Mouse (Mus musculus): ENCODE results near the gene Dock9. TPM values are rescaled to one million over a fixed set of nuclear protein-coding genes. Genes with fewer than 3 reads are reported as not detected.

Dock9 gene
- total and polyA plus RNA-seq, 2 experiments from 2014 or later = 14.0 to 68.8 TPM

DNA sequence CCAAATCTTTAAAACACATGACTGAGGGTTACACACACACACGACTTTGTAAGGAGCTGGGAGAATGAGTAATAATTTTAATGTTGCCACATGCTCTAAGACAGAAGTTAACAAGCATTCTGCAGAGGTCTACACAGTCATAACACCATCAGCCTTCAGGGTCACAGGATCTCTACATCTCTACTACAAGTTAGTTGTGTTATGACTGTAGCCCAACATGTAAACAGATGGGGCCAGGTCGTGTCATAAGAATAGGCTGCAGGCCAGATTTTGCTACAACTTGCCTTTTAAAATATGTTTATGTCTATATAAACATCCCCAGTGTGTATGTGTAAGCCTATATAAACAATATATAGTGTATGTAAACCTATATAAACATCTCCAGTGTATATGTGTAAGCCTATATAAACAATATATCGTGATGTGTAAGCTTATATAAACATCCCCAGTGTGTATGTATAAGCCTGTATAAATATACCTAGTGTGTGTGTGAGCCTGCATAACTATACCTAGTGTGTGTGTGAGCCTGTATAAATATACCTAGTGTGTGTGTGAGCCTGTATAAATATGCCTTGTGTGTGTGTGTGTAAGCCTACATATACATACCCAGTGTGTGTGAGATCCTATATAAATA, 130.9 kb downstream of the Dock9 start:
- H3K9ac ChIP-seq (replicated peaks; ENCODE audit: low read length, poor library complexity, severe bottlenecking) = no peak overlapping the region
- WGBS = 79% methylated on average over 3 of the region's 3 CpGs
- no peaks in the 10 kb centered on the region for H3K27me3 ChIP-seq (ENCODE audit: insufficient read depth, low read length)
- H3K4me2 ChIP-seq (ENCODE audit: low read depth, low read length, poor library complexity, severe bottlenecking) = no peak overlapping the region
- H3K36me3 ChIP-seq (ENCODE audit: insufficient read depth, low read length) = no peaks in the 10 kb centered on the region
- H3K27ac ChIP-seq (ENCODE audit: low read depth, low read length) = no peak overlapping the region
- H3K9me3 ChIP-seq (ENCODE audit: low read length) = no peaks in the 10 kb centered on the region
- DNase-seq (ENCODE audit: low spot score) = no peak
- TF ChIP-seq CTCF (IDR thresholded peaks at IDR 0.05) = no peak
- no peak overlapping the region for H3K4me3 ChIP-seq (ENCODE audit: low read depth, low read length)
- no peaks in the 10 kb centered on the region for H3K4me1 ChIP-seq (ENCODE audit: insufficient read depth, low read length)
- ATAC-seq (ENCODE audit: low FRiP score) = no peak

DNA sequence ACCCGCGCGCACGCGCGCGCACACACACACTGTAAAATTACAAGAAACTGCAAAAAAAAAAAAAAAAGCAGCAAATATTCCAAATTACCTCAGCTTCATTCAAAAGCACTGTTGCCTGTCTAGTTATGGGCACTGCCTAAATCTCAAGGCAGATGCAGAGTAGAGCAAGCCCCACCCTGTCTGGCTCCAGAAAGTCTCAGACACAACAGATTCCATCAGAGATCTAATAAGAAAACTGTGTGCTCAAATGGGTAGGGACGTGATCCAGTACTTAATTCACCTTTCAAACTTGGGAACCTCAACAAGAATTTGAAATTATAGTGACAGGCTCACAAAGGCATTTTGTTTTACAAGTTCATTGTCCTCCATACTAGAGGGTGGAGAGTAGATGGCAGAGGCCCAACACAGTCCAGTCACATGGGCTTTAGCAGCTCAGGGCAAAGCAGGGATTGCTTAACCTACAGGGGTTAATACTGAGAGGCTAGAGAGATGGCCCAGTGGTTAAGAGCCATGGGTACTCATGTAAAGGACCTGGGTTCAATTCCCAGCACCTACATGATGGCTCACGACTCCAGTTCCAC, 131.9 kb downstream of the Dock9 start:
- no peak overlapping the region for H3K9ac ChIP-seq (replicated peaks; ENCODE audit: low read length, poor library complexity, severe bottlenecking)
- no peaks in the 10 kb centered on the region for H3K9me3 ChIP-seq (ENCODE audit: low read length)
- TF ChIP-seq CTCF (IDR thresholded peaks at IDR 0.05) = no peak
- no peaks in the 10 kb centered on the region for H3K4me1 ChIP-seq (ENCODE audit: insufficient read depth, low read length)
- no peaks in the 10 kb centered on the region for H3K27me3 ChIP-seq (ENCODE audit: insufficient read depth, low read length)
- no peak for DNase-seq (ENCODE audit: low spot score)
- H3K27ac ChIP-seq (ENCODE audit: low read depth, low read length) = no peak overlapping the region
- no peak for ATAC-seq (ENCODE audit: low FRiP score)
- H3K4me2 ChIP-seq (ENCODE audit: low read depth, low read length, poor library complexity, severe bottlenecking) = no peak overlapping the region
- 92% methylated on average over 9 of the region's 9 CpGs for WGBS
- H3K36me3 ChIP-seq (ENCODE audit: insufficient read depth, low read length) = no peaks in the 10 kb centered on the region
- H3K4me3 ChIP-seq (ENCODE audit: low read depth, low read length) = no peak overlapping the region

DNA sequence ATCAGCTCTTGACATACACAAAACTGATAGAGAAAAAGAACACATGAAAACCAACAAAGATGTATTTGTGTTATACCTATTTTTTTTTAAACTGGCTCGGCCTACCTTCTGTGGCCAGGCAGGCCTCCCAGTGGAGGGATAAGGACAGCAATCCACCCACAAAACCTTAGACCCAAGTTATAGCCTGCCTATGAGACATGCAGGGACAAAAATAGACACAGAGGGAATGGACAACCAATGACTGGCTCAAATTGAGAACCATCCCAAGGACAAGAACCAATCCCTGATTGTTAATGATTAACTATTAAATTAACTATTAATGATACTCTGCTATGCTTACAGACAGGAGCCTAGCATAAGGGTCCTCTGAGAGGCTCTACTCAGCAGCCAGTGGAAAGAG, 133.7 kb downstream of the Dock9 start:
- ATAC-seq (ENCODE audit: low FRiP score) (no peak), DNase-seq (ENCODE audit: low spot score) (no peak)
- Histone ChIP-seq H3K9me3 (ENCODE audit: low read length) (no peaks in the 10 kb centered on the region), H3K27me3 (ENCODE audit: insufficient read depth, low read length) (no peaks in the 10 kb centered on the region), H3K4me2 (ENCODE audit: low read depth, low read length, poor library complexity, severe bottlenecking) (no peak overlapping the region), H3K4me1 (ENCODE audit: insufficient read depth, low read length) (no peaks in the 10 kb centered on the region), H3K27ac (ENCODE audit: low read depth, low read length) (no peak overlapping the region), H3K4me3 (ENCODE audit: low read depth, low read length) (no peak overlapping the region), H3K36me3 (ENCODE audit: insufficient read depth, low read length) (no peaks in the 10 kb centered on the region), H3K9ac (replicated peaks; ENCODE audit: low read length, poor library complexity, severe bottlenecking) (no peak overlapping the region)
- 100% methylated on average over 1 of the region's 1 CpGs for WGBS
- TF ChIP-seq CTCF (IDR thresholded peaks at IDR 0.05) = no peak

DNA sequence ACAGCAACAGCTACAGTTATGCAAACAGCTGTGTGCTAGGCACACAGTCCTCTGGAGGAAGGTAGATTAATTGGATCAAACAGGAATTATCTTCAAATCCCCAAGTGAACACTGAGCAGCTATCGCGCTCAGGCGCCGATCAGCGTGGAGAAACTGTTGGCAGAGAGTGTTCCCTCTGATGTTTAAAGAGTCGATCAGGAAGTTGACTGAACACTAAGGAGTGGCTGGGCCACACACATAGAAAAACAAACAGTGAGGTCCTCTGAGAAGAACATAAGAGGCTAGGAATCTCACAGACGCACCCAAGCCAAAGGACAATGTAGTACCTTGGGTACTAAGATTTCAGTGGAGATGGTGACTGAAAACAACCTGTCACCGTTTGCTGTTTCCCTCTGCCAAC, 136.7 kb downstream of the Dock9 start:
- ATAC-seq (ENCODE audit: low FRiP score) (no peak), DNase-seq (ENCODE audit: low spot score) (no peak)
- Histone ChIP-seq H3K4me2 (ENCODE audit: low read depth, low read length, poor library complexity, severe bottlenecking) (no peak overlapping the region), H3K4me1 (ENCODE audit: insufficient read depth, low read length) (no peaks in the 10 kb centered on the region), H3K9me3 (ENCODE audit: low read length) (no peaks in the 10 kb centered on the region), H3K27me3 (ENCODE audit: insufficient read depth, low read length) (no peaks in the 10 kb centered on the region), H3K27ac (ENCODE audit: low read depth, low read length) (no peak overlapping the region), H3K9ac (replicated peaks; ENCODE audit: low read length, poor library complexity, severe bottlenecking) (no peak overlapping the region), H3K36me3 (ENCODE audit: insufficient read depth, low read length) (peaks cover 22% of the 10 kb centered on the region), H3K4me3 (ENCODE audit: low read depth, low read length) (no peak overlapping the region)
- TF ChIP-seq CTCF (IDR thresholded peaks at IDR 0.05) = no peak
- WGBS = 56% methylated on average over 8 of the region's 8 CpGs

DNA sequence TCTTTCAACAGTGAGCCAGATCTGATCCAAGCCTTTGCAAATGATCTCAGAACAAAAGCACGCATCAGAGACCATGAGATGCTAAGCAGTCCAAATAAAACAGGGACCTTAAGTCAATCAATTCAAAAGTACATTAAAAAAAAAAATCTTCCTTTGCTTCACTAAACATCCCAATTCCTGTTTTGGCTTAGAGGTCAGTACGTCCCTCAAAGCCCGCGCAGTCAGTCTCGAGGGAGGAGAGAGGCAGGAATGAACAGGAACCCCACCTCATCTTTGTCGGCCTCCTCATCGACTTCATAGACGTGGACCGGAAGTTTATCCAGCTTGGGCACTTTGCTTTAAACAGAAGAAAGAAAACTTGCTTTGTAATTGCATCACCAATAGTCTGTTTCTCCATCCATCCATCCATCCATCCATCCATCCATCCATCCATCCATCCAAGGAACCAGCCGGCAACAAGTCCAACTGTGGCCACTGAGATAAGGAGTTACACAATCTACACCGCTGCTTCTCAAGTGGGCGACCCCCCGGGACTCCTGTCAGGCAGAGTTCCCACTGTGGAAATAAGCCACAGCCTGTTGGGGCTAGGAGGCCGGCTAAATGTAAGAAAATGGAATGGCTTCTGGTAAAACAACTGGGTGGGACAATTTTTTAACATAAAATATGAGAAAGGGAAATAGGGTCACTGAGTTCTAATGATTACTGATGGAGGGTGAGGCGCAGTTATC, 137.3 kb downstream of the Dock9 start:
- ATAC-seq (ENCODE audit: low FRiP score) = no peak
- Histone ChIP-seq H3K36me3 (ENCODE audit: insufficient read depth, low read length) (peaks cover 25% of the 10 kb centered on the region), H3K9ac (replicated peaks; ENCODE audit: low read length, poor library complexity, severe bottlenecking) (no peak overlapping the region), H3K4me2 (ENCODE audit: low read depth, low read length, poor library complexity, severe bottlenecking) (no peak overlapping the region), H3K9me3 (ENCODE audit: low read length) (no peaks in the 10 kb centered on the region), H3K4me1 (ENCODE audit: insufficient read depth, low read length) (no peaks in the 10 kb centered on the region), H3K4me3 (ENCODE audit: low read depth, low read length) (no peak overlapping the region), H3K27me3 (ENCODE audit: insufficient read depth, low read length) (no peaks in the 10 kb centered on the region), H3K27ac (ENCODE audit: low read depth, low read length) (no peak overlapping the region)
- WGBS = 91% methylated on average over 15 of the region's 15 CpGs
- DNase-seq (ENCODE audit: low spot score) = no peak
- no peak for TF ChIP-seq CTCF (IDR thresholded peaks at IDR 0.05)

Measured in midbrain, postnatal 0 days (tissue).